ENCODE assay signal across 8 mouse cellular contexts in the genomic region with DNA sequence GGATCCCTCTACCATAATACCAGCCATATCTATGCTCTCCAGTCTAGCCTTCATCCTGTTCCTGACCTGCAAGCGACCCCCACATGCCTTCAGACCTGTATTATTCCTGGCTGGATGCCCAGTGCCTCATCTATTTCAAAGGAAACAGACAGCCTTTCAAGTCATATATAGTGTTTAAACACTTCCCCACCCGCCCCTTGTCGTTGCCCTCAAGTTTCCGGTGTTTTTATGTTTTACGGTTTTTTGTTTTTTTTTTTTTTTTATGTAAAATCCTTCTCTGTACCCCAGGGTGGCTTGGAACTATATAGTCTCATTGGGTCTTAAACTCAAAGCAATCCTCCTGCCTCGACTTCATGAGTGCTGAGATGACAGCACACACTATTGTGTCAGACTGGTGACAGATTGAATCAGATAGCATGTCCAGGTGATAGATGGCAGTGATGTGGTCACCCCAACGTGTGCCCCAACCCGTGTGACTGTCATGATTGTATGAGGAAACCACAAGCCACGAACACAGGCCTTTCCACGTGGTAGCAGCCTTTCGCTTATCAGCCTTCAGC. TPM values are rescaled to one million over a fixed set of nuclear protein-coding genes. Genes with fewer than 3 reads are reported as not detected.
A peak's percentile ranks its signal among the peaks of the same experiment; 100 is the strongest.
DNase-seq lines count a peak whose midpoint lies in the region; ATAC-seq lines count a peak whose summit lies in the region.

No protein-coding gene starts in this region.

- H3K4me3 ChIP-seq in heart, embryonic 12.5 days = peak overlapping the region; percentile 76
- peak overlapping the region; percentile 80; the same call in 1 of the 2 replicates for H3K4me3 ChIP-seq in hindbrain, embryonic 16.5 days (ENCODE audit: low read length)
- H3K4me3 ChIP-seq in midbrain, embryonic 13.5 days (replicated peaks) = peak overlapping the region; percentile 70; the same call in 1 of the 2 replicates

- peak overlapping the region; percentile 75; the same call in 1 of the 2 replicates for H3K27ac ChIP-seq in heart, embryonic 12.5 days (ENCODE audit: poor library complexity, severe bottlenecking)
- no peak overlapping the region for H3K27ac ChIP-seq in hindbrain, embryonic 16.5 days (ENCODE audit: low read depth, low read length)
- H3K27ac ChIP-seq in midbrain, embryonic 13.5 days = no peak overlapping the region

- no peaks in the 10 kb centered on the region for H3K36me3 ChIP-seq in heart, embryonic 12.5 days
- H3K36me3 ChIP-seq in hindbrain, embryonic 16.5 days (ENCODE audit: control insufficient read depth, insufficient read depth, low read length) = no peaks in the 10 kb centered on the region
- no peaks in the 10 kb centered on the region for H3K36me3 ChIP-seq in midbrain, embryonic 13.5 days

- ATAC-seq in heart, embryonic 12.5 days (ENCODE audit: insufficient number of reproducible peaks, low FRiP score) = no peak
- no peak for ATAC-seq in hindbrain, embryonic 16.5 days
- ATAC-seq in midbrain, embryonic 13.5 days = no peak
- no peak for ATAC-seq in megakaryocyte-erythroid progenitor cell, adult 5-6 weeks (replicated peaks; ENCODE audit: low FRiP score, low TSS enrichment, poor library complexity, severe bottlenecking)

- no peaks in the 10 kb centered on the region for H3K27me3 ChIP-seq in heart, embryonic 12.5 days (replicated peaks)
- no peaks in the 10 kb centered on the region for H3K27me3 ChIP-seq in hindbrain, embryonic 16.5 days (replicated peaks; ENCODE audit: control insufficient read depth, insufficient read depth, low read length)
- H3K27me3 ChIP-seq in midbrain, embryonic 13.5 days = 0 out of 2 replicates have a peak, but pooled peaks cover 2% of the 10 kb centered on the region

- peaks cover 52% of the 10 kb centered on the region for H3K4me1 ChIP-seq in heart, embryonic 12.5 days (replicated peaks)
- peaks cover 29% of the 10 kb centered on the region for H3K4me1 ChIP-seq in hindbrain, embryonic 16.5 days (ENCODE audit: control insufficient read depth, insufficient read depth, low read depth, low read length)
- H3K4me1 ChIP-seq in midbrain, embryonic 13.5 days (replicated peaks) = peaks cover 32% of the 10 kb centered on the region

- H3K9me3 ChIP-seq in heart, embryonic 12.5 days (replicated peaks) = no peaks in the 10 kb centered on the region
- H3K9me3 ChIP-seq in hindbrain, embryonic 16.5 days (ENCODE audit: control insufficient read depth, low read length) = no peaks in the 10 kb centered on the region
- H3K9me3 ChIP-seq in midbrain, embryonic 13.5 days = no peaks in the 10 kb centered on the region

- peak overlapping the region; percentile 84 for H3K9ac ChIP-seq in heart, embryonic 12.5 days
- no peak overlapping the region for H3K9ac ChIP-seq in hindbrain, embryonic 16.5 days (ENCODE audit: low read depth, low read length)
- H3K9ac ChIP-seq in midbrain, embryonic 13.5 days (replicated peaks) = no peak overlapping the region

- WGBS in heart, embryonic 12.5 days = 34% methylated on average over 11 of the region's 11 CpGs
- 67% methylated on average over 11 of the region's 11 CpGs for WGBS in hindbrain, embryonic 16.5 days
- 76% methylated on average over 11 of the region's 11 CpGs for WGBS in midbrain, embryonic 13.5 days

- DNase-seq in heart, adult 8-10 months (ENCODE audit: low spot score) = no peak
- DNase-seq in T-cell, adult 2 months (ENCODE audit: low spot score) = peak; percentile 87
- no peak for DNase-seq in right cerebral cortex, adult 2 months (ENCODE audit: low spot score in 2 of 2)
- no peak for DNase-seq in testis, postnatal 10 days (ENCODE audit: low spot score)

- peak overlapping the region; percentile 95 for H3K4me2 ChIP-seq in heart, embryonic 12.5 days
- H3K4me2 ChIP-seq in hindbrain, embryonic 16.5 days (ENCODE audit: low read length) = peak overlapping the region; percentile 95
- peak overlapping the region; percentile 92 for H3K4me2 ChIP-seq in midbrain, embryonic 13.5 days (replicated peaks)

RNA-seq across cellular contexts. Expression of gene Stx1a, which starts 1.5 kb away (rescaled TPM):
- polyA plus RNA-seq in heart, embryonic 12.5 days (2016; fragmentation: Nextera tagmentation; extraction: Ambion mirVana) = 12.1 and 13.3 TPM in 2 replicates
- total RNA-seq in heart, adult 8-10 months (2022) = 1 to 10 TPM in 3 of 4 experiments, under 1 TPM in 1; 0.88 to 2.4 (median 1.2) TPM
- 147 and 162 TPM in 2 replicates for polyA plus RNA-seq in hindbrain, embryonic 16.5 days (2015; fragmentation: Nextera tagmentation; extraction: Ambion mirVana)
- polyA plus RNA-seq in midbrain, embryonic 13.5 days (2015; fragmentation: Nextera tagmentation; extraction: Ambion mirVana) = 63.4 and 69.7 TPM in 2 replicates
- total RNA-seq in megakaryocyte-erythroid progenitor cell, adult 5-6 weeks (2014; fragmentation: Nextera tagmentation) = 0.17 and 0.98 TPM in 2 replicates
- total RNA-seq in megakaryocyte-erythroid progenitor cell, adult 5-6 weeks (2017) = not detected in 2 replicates

RNA-seq across cellular contexts. Expression of gene Abhd11, which starts 15.8 kb away (rescaled TPM):
- polyA plus RNA-seq in heart, embryonic 12.5 days (2016; fragmentation: Nextera tagmentation; extraction: Ambion mirVana) = 58.1 and 58.3 TPM in 2 replicates
- total RNA-seq in heart, adult 8-10 months (2022) = 10 to 100 TPM; 67.0 to 71.0 (median 70.2) TPM
- 73.3 and 82.1 TPM in 2 replicates for polyA plus RNA-seq in hindbrain, embryonic 16.5 days (2015; fragmentation: Nextera tagmentation; extraction: Ambion mirVana)
- polyA plus RNA-seq in midbrain, embryonic 13.5 days (2015; fragmentation: Nextera tagmentation; extraction: Ambion mirVana) = 50.7 and 51.2 TPM in 2 replicates
- total RNA-seq in megakaryocyte-erythroid progenitor cell, adult 5-6 weeks (2014; fragmentation: Nextera tagmentation) = 55.8 and 82.2 TPM in 2 replicates
- 36.9 and 46.7 TPM in 2 replicates for total RNA-seq in megakaryocyte-erythroid progenitor cell, adult 5-6 weeks (2017)

RNA-seq across cellular contexts. Expression of gene Cldn3, which starts 38.7 kb away (rescaled TPM):
- polyA plus RNA-seq in heart, embryonic 12.5 days (2016; fragmentation: Nextera tagmentation; extraction: Ambion mirVana) = 2.5 and 3.2 TPM in 2 replicates
- under 1 TPM in 1 of 4 experiments, not detected in 3; 0.28 TPM for total RNA-seq in heart, adult 8-10 months (2022)
- polyA plus RNA-seq in hindbrain, embryonic 16.5 days (2015; fragmentation: Nextera tagmentation; extraction: Ambion mirVana) = 4.2 and 4.6 TPM in 2 replicates
- polyA plus RNA-seq in midbrain, embryonic 13.5 days (2015; fragmentation: Nextera tagmentation; extraction: Ambion mirVana) = 1.7 and 1.8 TPM in 2 replicates
- not detected in 2 replicates for total RNA-seq in megakaryocyte-erythroid progenitor cell, adult 5-6 weeks (2014; fragmentation: Nextera tagmentation)
- not detected in 2 replicates for total RNA-seq in megakaryocyte-erythroid progenitor cell, adult 5-6 weeks (2017)

RNA-seq across cellular contexts. Expression of gene Dnajc30, which starts 39.3 kb away (rescaled TPM):
- 25.0 and 28.4 TPM in 2 replicates for polyA plus RNA-seq in heart, embryonic 12.5 days (2016; fragmentation: Nextera tagmentation; extraction: Ambion mirVana)
- 10 to 100 TPM; 43.8 to 49.3 (median 45.5) TPM for total RNA-seq in heart, adult 8-10 months (2022)
- 44.0 and 45.3 TPM in 2 replicates for polyA plus RNA-seq in hindbrain, embryonic 16.5 days (2015; fragmentation: Nextera tagmentation; extraction: Ambion mirVana)
- 40.4 and 41.3 TPM in 2 replicates for polyA plus RNA-seq in midbrain, embryonic 13.5 days (2015; fragmentation: Nextera tagmentation; extraction: Ambion mirVana)
- total RNA-seq in megakaryocyte-erythroid progenitor cell, adult 5-6 weeks (2014; fragmentation: Nextera tagmentation) = 15.7 and 16.1 TPM in 2 replicates
- total RNA-seq in megakaryocyte-erythroid progenitor cell, adult 5-6 weeks (2017) = 3.7 and 9.2 TPM in 2 replicates

RNA-seq across cellular contexts. Expression of gene Bud23, which starts 40.0 kb away (rescaled TPM):
- polyA plus RNA-seq in heart, embryonic 12.5 days (2016; fragmentation: Nextera tagmentation; extraction: Ambion mirVana) = 63.6 and 68.5 TPM in 2 replicates
- 10 to 100 TPM; 18.0 to 31.3 (median 23.7) TPM for total RNA-seq in heart, adult 8-10 months (2022)
- 77.0 and 81.1 TPM in 2 replicates for polyA plus RNA-seq in hindbrain, embryonic 16.5 days (2015; fragmentation: Nextera tagmentation; extraction: Ambion mirVana)
- 89.8 and 103 TPM in 2 replicates for polyA plus RNA-seq in midbrain, embryonic 13.5 days (2015; fragmentation: Nextera tagmentation; extraction: Ambion mirVana)
- 93.5 and 138 TPM in 2 replicates for total RNA-seq in megakaryocyte-erythroid progenitor cell, adult 5-6 weeks (2014; fragmentation: Nextera tagmentation)
- 68.0 and 104 TPM in 2 replicates for total RNA-seq in megakaryocyte-erythroid progenitor cell, adult 5-6 weeks (2017)
